Mouse (Mus musculus) ES-Bruce4 (cell line): ENCODE results near the gene Klrb1b.

Experiments
- CTCF ChIP-seq: IDR thresholded peaks from one replicate; pipeline ENCODE4 v1.8.1; 2011; ENCODE audit warnings: low read depth, low read length
- POLR2A ChIP-seq: IDR thresholded peaks from one replicate; pipeline ENCODE4 v1.8.1; 2011; ENCODE audit warnings: low read length; ENCODE audit not compliant: insufficient read depth

GRCm38 (mm10) chr6:128833046-128833445 lies 6.9 kb upstream of the Klrb1b start:
- no peak for TF ChIP-seq CTCF
- TF ChIP-seq POLR2A: no peak
